Mouse (Mus musculus): ENCODE results near the gene Ppil1.

The Ppil1 gene

DNA sequence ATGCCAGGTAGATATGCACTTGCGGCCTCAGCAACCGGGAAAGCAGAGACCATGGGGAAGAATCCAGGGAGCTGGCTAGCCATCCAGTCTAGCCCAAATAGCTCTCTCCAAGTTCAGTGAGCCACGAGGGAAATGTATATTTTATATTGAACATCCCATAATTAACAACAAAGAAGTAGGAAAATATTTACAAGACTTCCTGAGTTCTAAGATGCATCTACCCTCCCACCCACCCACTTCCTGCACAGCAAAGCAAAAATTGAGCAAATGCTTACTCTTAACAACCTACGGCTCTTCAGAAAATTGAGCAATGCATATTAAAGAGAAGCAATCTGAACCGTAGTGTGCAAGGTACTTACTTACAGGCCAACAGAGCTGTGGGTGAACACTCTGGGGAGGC, 774 bp upstream of the Ppil1 start:
- CTCF ChIA-PET = interaction anchor here in 2 of 4 experiments (0.6 to 2.7 kb wide), 7 partner anchors 12 to 248 kb away, joined by 3 to 21 read pairs (median 4); no protein-coding TSS in a partner anchor
- POLR2A ChIA-PET = interaction anchor here in 3 of 4 experiments (0.7 to 2.2 kb wide), 25 partner anchors 11 to 240 kb away, joined by 3 to 8 read pairs (median 3); partner anchors contain the start of genes Mtch1 (in 1 of the 3) and Srsf3 (in 1 of the 3)

- ChIA-PET CTCF (interaction anchor here in 3 of 4 experiments (0.5 to 2.7 kb wide), 5 partner anchors 10 to 1344 kb away, joined by 3 to 21 read pairs (median 3); no protein-coding TSS in a partner anchor), POLR2A (interaction anchor here in 3 of 4 experiments (0.5 to 2.2 kb wide), 11 partner anchors 14 to 207 kb away, joined by 3 to 7 read pairs (median 3); no protein-coding TSS in a partner anchor)
Observed at GRCm38 (mm10) chr17:29263417-29263816, 569 bp downstream of the Ppil1 start.

DNA sequence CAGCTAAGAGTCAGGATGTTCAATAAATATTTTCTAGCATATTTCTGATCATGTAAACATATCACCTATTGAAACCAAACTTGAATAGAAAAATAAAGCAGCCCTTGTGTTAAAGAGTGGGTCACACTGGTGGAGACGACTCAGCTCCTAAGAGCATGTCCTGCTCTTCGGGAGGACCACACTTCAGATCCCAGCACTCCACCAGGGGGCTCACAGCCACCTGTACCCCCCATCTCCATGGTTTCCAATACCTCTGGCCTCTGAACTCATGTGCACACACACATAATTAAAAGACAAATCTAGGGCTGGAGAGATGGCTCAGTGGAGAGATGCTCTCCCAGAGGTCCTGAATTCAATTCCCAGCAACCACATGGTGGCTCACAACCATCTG, 1.7 kb downstream of the Ppil1 start:
- ChIA-PET CTCF (interaction anchor here (0.5 to 3.7 kb wide), 25 partner anchors 8 to 681 kb away, joined by 3 to 45 read pairs (median 4); partner anchors contain the start of gene Fgd2 (in 1 of the 4)), POLR2A (interaction anchor here in 3 of 4 experiments (0.7 to 3.2 kb wide), 17 partner anchors 7 to 264 kb away, joined by 3 to 13 read pairs (median 4); partner anchors contain the start of gene Srsf3 (in 1 of the 3))

DNA sequence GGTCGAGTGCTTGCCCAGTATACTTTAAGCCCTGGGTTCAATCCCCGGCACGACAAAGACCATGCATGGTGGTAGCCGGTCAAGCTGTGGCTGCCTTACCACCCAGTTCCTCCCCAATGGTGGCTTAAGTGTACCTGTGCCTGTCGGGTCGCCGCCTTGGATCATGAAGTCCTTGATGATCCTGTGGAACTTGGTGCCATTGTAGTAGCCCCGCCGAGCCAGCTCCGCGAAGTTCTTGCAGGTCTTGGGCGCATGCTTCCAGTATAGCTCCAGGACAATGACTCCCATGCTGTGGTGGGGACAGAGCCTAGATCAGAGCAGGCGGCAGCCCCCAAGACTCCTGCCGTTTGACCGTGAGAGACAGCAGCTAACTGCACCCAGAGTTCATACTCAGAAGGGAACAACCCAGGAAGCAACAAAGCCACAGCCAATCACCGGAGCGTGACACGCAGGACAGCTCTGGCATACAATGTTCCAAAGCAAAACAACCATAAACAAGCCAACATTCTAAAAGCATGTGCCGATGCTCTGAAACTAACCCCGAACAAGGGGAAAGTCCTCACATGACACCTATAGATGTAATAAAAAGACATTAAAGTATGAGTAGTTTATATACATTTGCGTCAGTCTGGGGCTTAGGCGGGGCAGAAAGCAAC, 2.3 kb downstream of the Ppil1 start:
- POLR2A ChIA-PET = interaction anchor here (0.5 to 3.2 kb wide), 33 partner anchors 8 to 775 kb away, joined by 3 to 13 read pairs (median 4); partner anchors contain the start of genes Mtch1 (in 1 of the 4) and Srsf3 (in 1 of the 4)
- CTCF ChIA-PET = interaction anchor here (0.5 to 3.7 kb wide), 39 partner anchors 9 to 680 kb away, joined by 3 to 45 read pairs (median 4); partner anchors contain the start of gene Fgd2 (in 1 of the 4)

GRCm38 (mm10) chr17:29260501-29260900, 3.5 kb downstream of the Ppil1 start:
- POLR2A ChIA-PET = interaction anchor here in 3 of 4 experiments (0.8 to 3.2 kb wide), 21 partner anchors 8 to 228 kb away, joined by 3 to 13 read pairs (median 4); partner anchors contain the start of genes Mtch1 (in 2 of the 3), BC004004 (in 1 of the 3) and Srsf3 (in 1 of the 3)

DNA sequence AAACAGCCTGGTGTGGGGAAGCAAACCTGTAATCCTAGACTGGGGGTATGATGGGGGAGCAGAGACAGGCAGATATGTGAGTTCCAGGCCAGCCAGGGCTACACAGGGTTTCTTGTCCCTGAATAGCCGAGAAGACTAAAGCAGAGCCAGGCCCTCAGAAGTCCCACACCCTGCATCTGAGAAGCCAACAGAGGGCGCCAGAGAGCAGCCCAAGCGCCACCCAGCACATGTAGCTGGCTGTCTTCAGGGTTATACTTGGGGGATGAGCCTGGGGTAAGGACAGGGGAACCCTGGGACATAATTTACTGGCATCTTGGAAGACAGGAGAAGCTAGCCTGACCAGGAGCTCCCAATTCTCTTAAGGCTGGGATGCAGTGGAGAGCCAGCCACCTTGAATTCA, 4.5 kb downstream of the Ppil1 start:
- POLR2A ChIA-PET = interaction anchor here in 3 of 4 experiments (0.5 to 3.2 kb wide), 18 partner anchors 8 to 219 kb away, joined by 3 to 13 read pairs (median 3); partner anchors contain the start of genes BC004004 (in 3 of the 3) and Mtch1 (in 1 of the 3)
- CTCF ChIA-PET = interaction anchor here (0.5 to 3.7 kb wide), 43 partner anchors 9 to 1422 kb away, joined by 3 to 45 read pairs (median 4); partner anchors contain the start of genes BC004004 (in 4 of the 4), 4930539E08Rik (in 1 of the 4) and Mtch1 (in 1 of the 4)

More at GRCm38 (mm10) chr17:29260501-29260900, 3.5 kb downstream of the Ppil1 start:
- CTCF ChIA-PET = interaction anchor here in 3 of 4 experiments (0.5 to 3.7 kb wide), 19 partner anchors 8 to 261 kb away, joined by 3 to 45 read pairs (median 4); partner anchors contain the start of gene BC004004 (in 1 of the 3)

DNA sequence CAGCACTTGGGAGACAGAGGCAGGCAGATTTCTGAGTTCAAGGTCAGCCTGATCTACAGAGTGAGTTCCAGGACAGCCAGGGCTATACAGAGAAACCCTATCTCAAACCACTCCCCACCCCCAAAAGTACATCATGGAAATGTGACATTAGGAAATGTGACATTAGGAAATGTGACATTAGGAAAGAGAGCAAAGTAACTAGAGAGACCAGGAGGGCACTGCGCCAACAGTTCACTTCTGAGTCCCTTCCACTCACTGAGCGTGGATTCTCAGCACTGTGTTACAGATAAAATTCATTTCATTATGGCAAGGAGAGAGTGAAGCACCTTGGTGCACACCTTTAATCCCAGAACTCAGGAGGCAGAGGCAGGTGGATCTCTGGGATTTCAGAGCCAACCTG, 5.1 kb downstream of the Ppil1 start:
- ChIA-PET POLR2A (interaction anchor here in 3 of 4 experiments (0.5 to 3.2 kb wide), 6 partner anchors 8 to 87 kb away, joined by 3 to 13 read pairs (median 4); partner anchors contain the start of gene BC004004 (in 2 of the 3)), CTCF (interaction anchor here in 3 of 4 experiments (0.5 to 3.7 kb wide), 16 partner anchors 9 to 1423 kb away, joined by 3 to 45 read pairs (median 5); partner anchors contain the start of gene BC004004 (in 3 of the 3))

- ChIA-PET CTCF (no interaction called here), POLR2A (interaction anchor here in 1 of 4 experiments (0.9 kb wide), 1 partner anchor 14 kb away, joined by 3 read pairs; no protein-coding TSS in a partner anchor)
Observed at GRCm38 (mm10) chr17:29258025-29258558, 5.9 kb downstream of the Ppil1 start.

GRCm38 (mm10) chr17:29257001-29257511, 6.9 kb downstream of the Ppil1 start:
- ChIA-PET CTCF (interaction anchor here in 2 of 4 experiments (0.5 to 0.8 kb wide), 3 partner anchors 27 to 114 kb away, joined by 3 read pairs; no protein-coding TSS in a partner anchor), POLR2A (interaction anchor here in 3 of 4 experiments (0.6 to 1.3 kb wide), 6 partner anchors 12 to 220 kb away, joined by 3 to 4 read pairs (median 3); partner anchors contain the start of gene BC004004 (in 1 of the 3))

DNA sequence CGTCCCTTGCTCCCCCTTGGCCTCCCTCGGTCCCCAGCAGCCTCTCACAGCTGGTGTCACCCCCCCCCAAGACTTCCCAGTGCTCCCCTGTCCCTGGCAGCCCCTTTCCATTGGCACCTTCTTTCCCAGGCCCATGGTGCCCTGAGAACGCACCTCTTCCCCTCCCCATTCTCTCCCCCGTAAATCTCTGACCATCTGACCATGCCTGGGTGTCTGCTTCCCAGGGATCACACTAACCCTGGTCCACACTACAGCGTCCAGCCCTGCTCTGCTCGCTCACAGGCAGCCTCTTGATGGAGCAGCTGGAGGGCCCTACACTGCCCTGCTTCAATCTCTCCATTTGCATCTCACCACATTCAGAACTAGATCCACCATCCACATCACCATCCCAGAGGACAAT, 7.5 kb downstream of the Ppil1 start:
- ChIA-PET POLR2A (interaction anchor here in 3 of 4 experiments (0.7 to 3.1 kb wide), 9 partner anchors 11 to 227 kb away, joined by 3 to 16 read pairs (median 3); partner anchors contain the start of gene BC004004 (in 1 of the 3)), CTCF (interaction anchor here in 3 of 4 experiments (0.5 to 2.0 kb wide), 5 partner anchors 10 to 115 kb away, joined by 3 to 12 read pairs (median 3); no protein-coding TSS in a partner anchor)

DNA sequence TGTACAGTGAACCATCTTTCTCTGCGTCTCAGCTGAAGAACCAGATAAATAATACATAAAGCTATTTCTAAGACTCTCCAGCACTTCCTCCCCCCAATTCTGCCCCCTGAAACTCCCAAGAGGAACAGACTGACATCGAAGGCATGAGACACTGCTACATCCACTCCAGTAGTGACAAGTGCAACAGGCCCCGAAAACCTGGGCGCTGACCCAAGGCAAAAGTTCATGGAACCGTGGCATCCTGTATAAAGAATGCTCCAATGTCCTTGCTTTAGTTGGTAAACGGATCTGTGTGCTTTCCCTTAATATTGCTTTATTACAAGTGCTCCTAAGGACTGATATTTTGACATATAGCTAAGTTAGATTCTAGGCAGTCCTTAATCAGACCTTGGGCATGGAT, 9.2 kb downstream of the Ppil1 start:
- CTCF ChIA-PET = interaction anchor here in 2 of 4 experiments (0.6 to 2.0 kb wide), 4 partner anchors 8 to 141 kb away, joined by 4 to 12 read pairs (median 5); no protein-coding TSS in a partner anchor
- POLR2A ChIA-PET = interaction anchor here in 3 of 4 experiments (0.6 to 3.1 kb wide), 9 partner anchors 9 to 1619 kb away, joined by 3 to 16 read pairs (median 4); partner anchors contain the start of gene BC004004 (in 1 of the 3)

- POLR2A ChIA-PET = interaction anchor here in 2 of 4 experiments (0.7 to 3.1 kb wide), 5 partner anchors 8 to 108 kb away, joined by 3 to 16 read pairs (median 5); no protein-coding TSS in a partner anchor
- CTCF ChIA-PET = interaction anchor here in 2 of 4 experiments (1.2 to 1.6 kb wide), 2 partner anchors 15 to 117 kb away, joined by 4 to 5 read pairs; partner anchors contain the start of gene BC004004 (in 1 of the 2)
Observed at GRCm38 (mm10) chr17:29253684-29254083, 10.3 kb downstream of the Ppil1 start.

DNA sequence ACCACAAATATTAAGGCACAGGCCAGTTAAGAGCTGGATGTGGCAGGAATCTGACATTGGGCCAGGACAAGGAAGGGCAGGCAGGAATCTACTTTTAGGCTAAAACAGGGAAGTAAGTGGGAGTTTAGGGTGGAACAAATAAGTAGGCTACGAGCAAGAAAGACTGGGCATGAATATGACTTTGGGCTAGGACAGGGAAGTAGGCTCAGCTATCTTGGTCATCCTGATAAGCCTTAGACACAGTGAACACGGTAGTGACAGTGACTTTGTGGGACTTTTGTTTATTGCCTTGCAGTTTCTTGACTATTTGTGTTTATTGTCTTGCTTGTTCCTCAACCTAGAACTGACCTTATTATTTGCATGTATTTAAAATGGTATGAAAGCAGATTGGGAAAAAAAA, 10.8 kb downstream of the Ppil1 start:
- POLR2A ChIA-PET = interaction anchor here in 2 of 4 experiments (0.7 to 2.8 kb wide), 4 partner anchors 9 to 108 kb away, joined by 3 to 7 read pairs (median 4); no protein-coding TSS in a partner anchor
- CTCF ChIA-PET = interaction anchor here in 2 of 4 experiments (0.7 to 1.6 kb wide), 2 partner anchors 15 to 291 kb away, joined by 5 to 6 read pairs; partner anchors contain the start of gene BC004004 (in 1 of the 2)

- CTCF ChIA-PET = interaction anchor here in 2 of 4 experiments (0.6 to 1.6 kb wide), 6 partner anchors 9 to 81 kb away, joined by 3 to 5 read pairs (median 4); partner anchors contain the start of genes BC004004 (in 1 of the 2) and Cpne5 (in 1 of the 2)
- POLR2A ChIA-PET = interaction anchor here in 3 of 4 experiments (0.5 to 3.5 kb wide), 14 partner anchors 9 to 643 kb away, joined by 3 to 13 read pairs (median 3); no protein-coding TSS in a partner anchor
Observed at GRCm38 (mm10) chr17:29251608-29252390, 12.2 kb downstream of the Ppil1 start.

GRCm38 (mm10) chr17:29251006-29251405, 13.0 kb downstream of the Ppil1 start:
- POLR2A ChIA-PET = interaction anchor here in 2 of 4 experiments (2.0 to 3.5 kb wide), 2 partner anchors 10 kb away, joined by 7 to 13 read pairs; no protein-coding TSS in a partner anchor
- CTCF ChIA-PET = interaction anchor here in 3 of 4 experiments (0.6 to 2.7 kb wide), 4 partner anchors 11 to 206 kb away, joined by 3 to 15 read pairs (median 6); partner anchors contain the start of gene BC004004 (in 1 of the 3)

DNA sequence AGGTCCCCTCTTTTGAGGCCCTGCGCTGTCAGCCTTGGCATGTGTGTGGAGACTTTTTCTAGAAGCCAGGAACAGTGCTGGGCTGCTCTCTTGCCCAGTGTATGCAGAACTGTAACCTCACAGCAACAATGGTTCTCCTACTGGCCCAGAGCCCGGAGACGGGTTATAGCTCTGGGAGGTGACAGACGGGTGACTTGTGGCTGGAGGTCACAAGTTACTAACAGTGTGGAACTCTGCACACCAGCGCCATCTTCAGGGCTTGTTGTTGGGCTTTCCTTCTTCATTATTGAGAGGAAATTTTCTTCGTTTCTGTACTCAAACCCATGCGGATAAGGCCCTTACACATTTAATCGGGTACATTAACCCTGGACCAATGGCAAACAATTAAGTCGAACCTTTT, 14.5 kb downstream of the Ppil1 start:
- POLR2A ChIA-PET = interaction anchor here in 3 of 4 experiments (0.6 to 3.5 kb wide), 18 partner anchors 10 to 224 kb away, joined by 3 to 13 read pairs (median 3); partner anchors contain the start of genes BC004004 (in 1 of the 3) and Ppil1 (in 1 of the 3)
- CTCF ChIA-PET = interaction anchor here in 3 of 4 experiments (0.6 to 2.7 kb wide), 13 partner anchors 10 to 486 kb away, joined by 3 to 11 read pairs (median 3); partner anchors contain the start of gene BC004004 (in 2 of the 3)
